Mouse (Mus musculus): ENCODE measurements around the gene Kremen2. TPM values are rescaled to one million over a fixed set of nuclear protein-coding genes. Genes with fewer than 3 reads are reported as not detected.
A peak's percentile ranks its signal among the peaks of the same experiment; 100 is the strongest.

Gene Kremen2
- total RNA-seq, 2 experiments from 2014 or later, result 0.36 TPM; not detected in 1

DNA sequence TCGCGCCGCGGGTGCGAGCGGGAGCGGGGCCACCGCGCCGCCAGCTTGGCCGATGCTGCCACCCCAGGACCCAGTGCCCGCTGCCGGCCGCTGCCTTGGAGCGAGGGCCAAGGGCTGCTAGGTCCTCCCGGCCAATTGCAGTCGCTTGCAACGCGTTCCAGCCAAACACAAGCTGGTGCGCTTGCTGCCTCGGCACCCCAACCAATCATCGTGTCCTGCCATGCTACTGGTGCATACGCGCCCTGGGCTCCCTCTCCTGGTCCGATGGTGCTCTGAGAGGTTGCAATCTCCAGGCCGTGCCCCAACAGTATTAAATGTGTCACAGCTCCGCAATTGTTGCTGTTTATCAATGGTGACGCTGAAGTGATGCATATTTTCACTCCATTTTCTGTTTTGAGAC is 45.6 kb downstream of the Kremen2 start:
- intact Hi-C loops (cut with DNase I), result loop anchor here (10.0 kb wide), 1 partner anchor 505 kb away; the partner anchor contains the start of gene Zfp40
- peak; percentile 88 to 94 for DNase-seq (ENCODE audit: extremely low spot score in 1 of 2, low spot score in 2 of 2)

DNA sequence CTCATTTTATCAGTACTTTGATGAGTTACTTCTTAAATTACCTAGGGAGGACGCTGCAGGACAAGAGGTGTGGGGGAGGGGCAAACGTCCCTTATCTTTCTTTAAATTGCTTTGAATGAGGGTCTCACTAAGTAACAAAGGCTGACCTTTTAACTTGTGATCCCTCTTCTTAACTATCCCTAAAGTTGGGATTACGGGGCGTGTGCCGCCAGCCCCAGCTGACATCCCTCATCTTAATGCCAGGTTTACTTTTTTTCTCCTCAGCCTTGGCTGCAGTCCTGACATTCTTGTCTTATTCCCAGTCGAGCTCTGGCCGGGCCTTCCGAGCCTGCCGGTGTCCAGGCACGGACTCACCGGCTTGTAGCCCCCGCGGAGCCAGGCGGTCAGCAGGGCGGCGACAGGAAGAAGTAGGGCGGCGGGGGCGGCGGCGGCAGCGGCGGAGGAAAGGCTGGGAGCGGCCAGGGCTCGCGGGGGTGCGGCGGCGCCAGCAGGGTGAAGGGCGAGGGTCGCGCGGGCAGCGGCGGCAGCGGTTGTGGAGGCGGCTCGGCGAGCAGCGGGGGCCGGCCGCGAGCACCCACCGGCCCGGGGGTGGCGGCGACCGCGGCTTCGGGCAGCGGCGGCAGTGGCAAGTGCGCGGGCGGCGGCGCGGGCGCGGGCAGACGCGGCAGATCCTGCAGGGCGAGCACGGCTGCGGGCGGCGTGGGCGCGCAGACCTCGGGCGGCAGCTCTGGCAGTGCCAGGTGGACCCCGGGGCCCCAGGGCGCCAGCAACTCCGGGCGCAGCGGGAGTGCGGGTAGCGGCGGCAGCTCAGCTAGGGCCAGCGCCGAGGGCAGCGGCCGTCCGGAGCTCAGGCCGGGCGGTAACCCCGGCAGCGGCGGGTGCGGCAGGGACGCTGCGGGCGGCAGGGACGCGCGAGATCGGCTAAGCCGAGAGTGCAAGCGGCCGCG is 46.2 kb downstream of the Kremen2 start:
- intact Hi-C loops (cut with DNase I), result loop anchor here (10.0 kb wide), 1 partner anchor 505 kb away; the partner anchor contains the start of gene Zfp40
- DNase-seq (ENCODE audit: extremely low spot score in 1 of 2, low spot score in 2 of 2), result peak in 1 of 2 experiments; percentile 82

DNA sequence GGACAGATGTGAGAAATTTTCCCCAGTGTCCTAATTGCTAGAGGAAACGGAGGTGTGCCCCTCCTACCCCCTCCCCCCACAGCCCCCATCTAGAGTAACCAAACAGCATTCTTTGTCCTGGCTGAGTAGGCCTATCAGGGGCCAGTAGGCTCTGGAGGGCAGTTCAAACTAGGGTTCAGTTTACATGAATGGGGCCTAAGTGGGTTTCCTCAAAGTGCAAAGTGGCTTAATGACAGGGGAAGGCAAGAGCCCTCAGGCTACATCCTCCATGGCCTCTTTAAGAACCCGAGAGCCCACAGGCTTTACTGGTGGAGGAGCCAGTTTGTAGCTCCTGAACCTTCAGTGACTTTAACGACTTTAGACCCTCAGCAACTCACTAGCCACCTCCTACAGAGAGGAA is 49.8 kb downstream of the Kremen2 start:
- DNase-seq (ENCODE audit: extremely low spot score in 1 of 2, low spot score in 2 of 2), result no peak
- intact Hi-C loops (cut with DNase I), result no loop called here

DNA sequence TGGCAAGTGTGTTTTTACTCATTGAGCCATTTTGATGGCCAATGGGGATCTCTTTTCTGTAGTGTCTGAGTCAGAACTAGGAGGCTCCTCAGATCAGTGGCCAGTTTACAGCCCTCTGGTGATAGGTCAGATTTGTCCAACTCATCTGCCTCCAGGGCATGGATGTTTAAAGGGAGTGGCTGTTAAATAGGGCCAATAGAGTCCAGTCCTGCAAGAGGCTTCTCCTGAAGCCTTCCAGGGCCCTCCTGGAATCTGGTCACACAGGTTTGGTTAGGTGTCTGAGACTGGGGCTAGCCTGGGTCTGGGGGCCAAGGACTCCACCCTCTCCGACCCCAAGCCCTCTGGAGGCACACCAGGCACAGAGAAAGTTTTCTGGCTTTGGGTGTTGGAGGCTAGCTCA is 51.1 kb downstream of the Kremen2 start:
- intact Hi-C loops (cut with DNase I), result no loop called here
- DNase-seq (ENCODE audit: extremely low spot score in 1 of 2, low spot score in 2 of 2), result no peak

Other genes starting within 250 kb of the Kremen2 start
- gene Zfp213, start 181.6 kb downstream of the Kremen2 start, total RNA-seq (2021), result 1 to 10 TPM; 6.6 to 6.7 TPM
- gene Zfp13, start 146.3 kb downstream of the Kremen2 start, total RNA-seq (2021), result 10 to 100 TPM; 29.3 to 33.8 TPM
- gene Zscan10, start 145.0 kb downstream of the Kremen2 start, total RNA-seq (2021), result not detected
- 1 to 10 TPM; 1.1 to 1.5 TPM for gene Mmp25, start 100.6 kb downstream of the Kremen2 start, total RNA-seq (2021)
- not detected for gene Bicdl2, start 85.3 kb downstream of the Kremen2 start, total RNA-seq (2021)
- gene Hcfc1r1, start 72.2 kb downstream of the Kremen2 start, total RNA-seq (2021), result 100 to 1,000 TPM; 149 to 154 TPM
- 1 to 10 TPM; 8.7 to 9.9 TPM for gene Thoc6, start 72.0 kb downstream of the Kremen2 start, total RNA-seq (2021)
- 1 to 10 TPM; 3.3 to 4.1 TPM for gene Tnfrsf12a, start 68.4 kb downstream of the Kremen2 start, total RNA-seq (2021)
- gene Cldn6, start 66.6 kb downstream of the Kremen2 start, total RNA-seq (2021), result not detected
- gene Cldn9, start 61.8 kb downstream of the Kremen2 start, total RNA-seq (2021), result not detected
- gene 1520401A03Rik, start 23.1 kb downstream of the Kremen2 start, total RNA-seq (2021), result under 1 TPM; 0.11 to 0.61 TPM
- 1 to 10 TPM; 6.5 to 7.2 TPM for gene Pkmyt1, start 19.5 kb downstream of the Kremen2 start, total RNA-seq (2021)
- 10 to 100 TPM; 55.8 to 57.7 TPM for gene Paqr4, start 5.0 kb downstream of the Kremen2 start, total RNA-seq (2021)
- gene Flywch1, start 25.8 kb upstream of the Kremen2 start, total RNA-seq (2021), result 100 to 1,000 TPM; 125 to 133 TPM
- gene Flywch2, start 40.2 kb upstream of the Kremen2 start, total RNA-seq (2021), result 10 to 100 TPM; 26.9 to 32.1 TPM
- 100 to 1,000 TPM; 555 to 572 TPM for gene Srrm2, start 44.7 kb upstream of the Kremen2 start, total RNA-seq (2021)
- gene Elob, start 83.3 kb upstream of the Kremen2 start, total RNA-seq (2021), result 100 to 1,000 TPM; 389 to 390 TPM
- gene Prss33, start 90.2 kb upstream of the Kremen2 start, total RNA-seq (2021), result not detected
- gene Prss32, start 98.0 kb upstream of the Kremen2 start, total RNA-seq (2021), result not detected
- gene Prss41, start 98.3 kb upstream of the Kremen2 start, total RNA-seq (2021), result 1 to 10 TPM; 1.9 to 2.8 TPM
- not detected for gene Prss21, start 122.2 kb upstream of the Kremen2 start, total RNA-seq (2021)
- not detected for gene Dcpp1, start 135.0 kb upstream of the Kremen2 start, total RNA-seq (2021)
- gene Dcpp2, start 135.0 kb upstream of the Kremen2 start, total RNA-seq (2021), result not detected
- not detected for gene Dcpp3, start 171.6 kb upstream of the Kremen2 start, total RNA-seq (2021)
- gene Sbp, start 195.8 kb upstream of the Kremen2 start, total RNA-seq (2021), result not detected
- gene Sbpl, start 209.4 kb upstream of the Kremen2 start, total RNA-seq (2021), result not detected
- under 1 TPM in 1 of 2 experiments, not detected in 1; 0.30 TPM for gene Prss30, start 234.7 kb upstream of the Kremen2 start, total RNA-seq (2021)